Mouse (Mus musculus): ENCODE data around the gene Pou5f1.

Pou5f1 gene

GRCm38 (mm10) chr17:35551881-35552414 lies 46.1 kb downstream of the Pou5f1 start, which contains the start of gene Cdsn:
TSS of gene Cdsn (plus strand) at chr17:35552128.
- no peak for DNase-seq (ENCODE audit: low spot score)

- no peak for DNase-seq (ENCODE audit: low spot score)
Observed at GRCm38 (mm10) chr17:35554321-35554720, 48.5 kb downstream of the Pou5f1 start.

GRCm38 (mm10) chr17:35554761-35555397 lies 49.1 kb downstream of the Pou5f1 start:
- no peak for DNase-seq (ENCODE audit: low spot score)

GRCm38 (mm10) chr17:35556186-35556765 lies 50.5 kb downstream of the Pou5f1 start:
- DNase-seq (ENCODE audit: low spot score), result no peak

- DNase-seq (ENCODE audit: low spot score), result no peak
Observed at GRCm38 (mm10) chr17:35556812-35557211, 51.0 kb downstream of the Pou5f1 start.

GRCm38 (mm10) chr17:35557351-35557750 lies 51.5 kb downstream of the Pou5f1 start:
- DNase-seq (ENCODE audit: low spot score), result no peak

GRCm38 (mm10) chr17:35558216-35558615 lies 52.4 kb downstream of the Pou5f1 start:
- no peak for DNase-seq (ENCODE audit: low spot score)

Measured in ovary, postnatal 10 days (tissue).